Mouse (Mus musculus): ENCODE results near the gene Olfr1222.

GRCm38 (mm10) chr2:89093848-89094247 lies 39.0 kb downstream of the Olfr1222 start:
- TF ChIP-seq POLR2A (IDR thresholded peaks at IDR 0.05; ENCODE audit: borderline replicate concordance, control insufficient read depth, low read depth, low read length) (no peak), CTCF (IDR thresholded peaks at IDR 0.05; ENCODE audit: control insufficient read depth, insufficient read depth, low read length) (no peak)
